ENCODE assay signal across 9 mouse cellular contexts in genomic region chr8:104341678-104342077, GRCm38 (mm10). TPM values are rescaled to one million over a fixed set of nuclear protein-coding genes. Genes with fewer than 3 reads are reported as not detected.
DNase-seq lines count a peak whose midpoint lies in the region; ATAC-seq and TF ChIP-seq lines count a peak whose summit lies in the region.
"Had no signal": no experiment of that assay in that cellular context is flagged by ENCODE, and none has a peak within 500 bp of the region (broad histone marks: within the 10 kb centered on the region; RNA-seq: fewer than 3 reads in every experiment).

No protein-coding gene starts in this region.

- H3K4me1 ChIP-seq in kidney, embryonic 14.5 days (ENCODE audit: control insufficient read depth, insufficient read depth, low read length), result peaks cover 8% of the 10 kb centered on the region
- peaks cover 33% of the 10 kb centered on the region for H3K4me1 ChIP-seq in embryonic facial prominence, embryonic 10.5 days
- H3K4me1 ChIP-seq in hindbrain, postnatal 0 days (ENCODE audit: insufficient read depth, low read length), result no peaks in the 10 kb centered on the region
- peaks cover 8% of the 10 kb centered on the region for H3K4me1 ChIP-seq in midbrain, embryonic 16.5 days (ENCODE audit: control insufficient read depth, insufficient read depth, low read length)

- peak overlapping the region; percentile 90; the same call in 1 of the 2 replicates for H3K9ac ChIP-seq in kidney, embryonic 14.5 days (ENCODE audit: low read depth, low read length)
- H3K9ac ChIP-seq in hindbrain, postnatal 0 days (replicated peaks; ENCODE audit: low read length), result no peak overlapping the region; the same call in 1 of the 2 replicates
- no peak overlapping the region for H3K9ac ChIP-seq in midbrain, embryonic 16.5 days (ENCODE audit: low read depth, low read length)

- ATAC-seq in kidney, embryonic 14.5 days (ENCODE audit: low FRiP score, low TSS enrichment), result no peak
- ATAC-seq in hindbrain, postnatal 0 days, result no peak
- ATAC-seq in midbrain, embryonic 16.5 days, result peak; percentile 13; the same call in 1 of the 2 replicates

- H3K27me3 ChIP-seq in kidney, embryonic 14.5 days (ENCODE audit: control insufficient read depth, insufficient read depth, low read length), result no peaks in the 10 kb centered on the region
- H3K27me3 ChIP-seq in embryonic facial prominence, embryonic 10.5 days (replicated peaks; ENCODE audit: low read depth, poor library complexity, severe bottlenecking), result no peaks in the 10 kb centered on the region
- no peaks in the 10 kb centered on the region for H3K27me3 ChIP-seq in hindbrain, postnatal 0 days (ENCODE audit: insufficient read depth, low read length)
- H3K27me3 ChIP-seq in midbrain, embryonic 16.5 days (ENCODE audit: control insufficient read depth, insufficient read depth, low read depth, low read length), result no peaks in the 10 kb centered on the region

- peak overlapping the region; percentile 67 for H3K4me2 ChIP-seq in kidney, embryonic 14.5 days (replicated peaks; ENCODE audit: low read depth, low read length)
- H3K4me2 ChIP-seq in hindbrain, postnatal 0 days (ENCODE audit: low read depth, low read length), result peak overlapping the region; percentile 92
- H3K4me2 ChIP-seq in midbrain, embryonic 16.5 days (ENCODE audit: low read length), result peak overlapping the region; percentile 86

- TF ChIP-seq CTCF in hindbrain, postnatal 0 days (IDR thresholded peaks at IDR 0.05; ENCODE audit: low read depth), result no peak

- H3K27ac ChIP-seq in kidney, embryonic 14.5 days (ENCODE audit: low read depth, low read length), result peak overlapping the region; percentile 3; the same call in 1 of the 2 replicates
- peak overlapping the region; percentile 95 for H3K27ac ChIP-seq in embryonic facial prominence, embryonic 10.5 days (replicated peaks)
- peak overlapping the region; percentile 48; the same call in 1 of the 2 replicates for H3K27ac ChIP-seq in hindbrain, postnatal 0 days
- H3K27ac ChIP-seq in midbrain, embryonic 16.5 days (ENCODE audit: low read length), result no peak overlapping the region

- WGBS in kidney, embryonic 14.5 days, result 34% methylated on average over 6 of the region's 6 CpGs
- 40% methylated on average over 6 of the region's 6 CpGs for WGBS in embryonic facial prominence, embryonic 10.5 days
- 48% methylated on average over 6 of the region's 6 CpGs for WGBS in hindbrain, postnatal 0 days
- 51% methylated on average over 6 of the region's 6 CpGs for WGBS in midbrain, embryonic 16.5 days

- peaks cover 24% of the 10 kb centered on the region for H3K36me3 ChIP-seq in kidney, embryonic 14.5 days (ENCODE audit: control insufficient read depth, insufficient read depth, low read length)
- peaks cover 36% of the 10 kb centered on the region for H3K36me3 ChIP-seq in embryonic facial prominence, embryonic 10.5 days (replicated peaks)
- H3K36me3 ChIP-seq in hindbrain, postnatal 0 days (ENCODE audit: insufficient read depth, low read length), result no peaks in the 10 kb centered on the region
- no peaks in the 10 kb centered on the region for H3K36me3 ChIP-seq in midbrain, embryonic 16.5 days (ENCODE audit: control insufficient read depth, insufficient read depth, low read length)

- no peak for DNase-seq in kidney, adult 8-10 months
- no peak for DNase-seq in embryonic facial prominence, embryonic 10.5 days (ENCODE audit: low spot score)
- no peak for DNase-seq in hindbrain, postnatal 0 days (ENCODE audit: low spot score)
- DNase-seq in left cerebral cortex, postnatal 25 days (ENCODE audit: low spot score in 2 of 2), result no peak
- no peak for DNase-seq in layer of hippocampus, adult 18-20 months (ENCODE audit: low spot score in 2 of 2)
- no peak for DNase-seq in natural killer cell, adult 2 months (ENCODE audit: low spot score in 2 of 2)
- DNase-seq: cerebellum, adult 18-20 months had no signal

- intact Hi-C loops in left cerebral cortex, postnatal 25 days (cut with DNase I), result loop anchor here (2.0 to 5.0 kb wide), 3 partner anchors 29 to 166 kb away; partner anchors contain the start of genes Terb1 and Tk2

- peak overlapping the region; percentile 80 for H3K4me3 ChIP-seq in kidney, embryonic 14.5 days (ENCODE audit: low read length)
- peak overlapping the region; percentile 82 for H3K4me3 ChIP-seq in embryonic facial prominence, embryonic 10.5 days
- H3K4me3 ChIP-seq in hindbrain, postnatal 0 days (ENCODE audit: low read length), result peak overlapping the region; percentile 60; the same call in 1 of the 2 replicates
- peak overlapping the region; percentile 56; the same call in 1 of the 2 replicates for H3K4me3 ChIP-seq in midbrain, embryonic 16.5 days (ENCODE audit: low read depth, low read length)

- H3K9me3 ChIP-seq in kidney, embryonic 14.5 days (ENCODE audit: control insufficient read depth, low read length), result no peaks in the 10 kb centered on the region
- no peaks in the 10 kb centered on the region for H3K9me3 ChIP-seq in embryonic facial prominence, embryonic 10.5 days
- H3K9me3 ChIP-seq in hindbrain, postnatal 0 days (ENCODE audit: low read length), result no peaks in the 10 kb centered on the region
- no peaks in the 10 kb centered on the region for H3K9me3 ChIP-seq in midbrain, embryonic 16.5 days (replicated peaks; ENCODE audit: control insufficient read depth, low read length, poor library complexity, severe bottlenecking)

RNA-seq across cellular contexts. Expression of gene Cmtm3, which starts 2.5 kb away (rescaled TPM):
- polyA plus RNA-seq in kidney, embryonic 14.5 days (2014; fragmentation: Nextera tagmentation; extraction: Ambion mirVana), result 167 and 169 TPM in 2 replicates
- 93.4 and 105 TPM in 2 replicates for polyA plus RNA-seq in embryonic facial prominence, embryonic 10.5 days (2016; fragmentation: Nextera tagmentation; extraction: Ambion mirVana)
- total RNA-seq in hindbrain, postnatal 0 days (2014; rRNA removed), result 23.1 and 27.2 TPM in 2 replicates
- 41.9 and 42.6 TPM in 2 replicates for polyA plus RNA-seq in hindbrain, postnatal 0 days (2015; fragmentation: Nextera tagmentation; extraction: Ambion mirVana)
- 33.7 and 37.0 TPM in 2 replicates for polyA plus RNA-seq in midbrain, embryonic 16.5 days (2015; fragmentation: Nextera tagmentation; extraction: Ambion mirVana)
- 10 to 100 TPM in 1 of 2 experiments, 1 to 10 TPM in 1; 9.3 to 12.2 TPM for total RNA-seq in left cerebral cortex, postnatal 25 days (2021)
- total RNA-seq in layer of hippocampus, adult 18-20 months (2021), result 10 to 100 TPM; 12.0 to 14.2 TPM

RNA-seq across cellular contexts. Expression of gene Cmtm2b, which starts 19.6 kb away (rescaled TPM):
- polyA plus RNA-seq in kidney, embryonic 14.5 days (2014; fragmentation: Nextera tagmentation; extraction: Ambion mirVana), result not detected in 2 replicates
- not detected in 2 replicates for polyA plus RNA-seq in embryonic facial prominence, embryonic 10.5 days (2016; fragmentation: Nextera tagmentation; extraction: Ambion mirVana)
- total RNA-seq in hindbrain, postnatal 0 days (2014; rRNA removed), result not detected in 2 replicates
- polyA plus RNA-seq in hindbrain, postnatal 0 days (2015; fragmentation: Nextera tagmentation; extraction: Ambion mirVana), result not detected in 2 replicates
- polyA plus RNA-seq in midbrain, embryonic 16.5 days (2015; fragmentation: Nextera tagmentation; extraction: Ambion mirVana), result not detected in 2 replicates
- total RNA-seq in left cerebral cortex, postnatal 25 days (2021), result not detected
- total RNA-seq in layer of hippocampus, adult 18-20 months (2021), result not detected

RNA-seq across cellular contexts. Expression of gene Gm11020, which starts 20.3 kb away (rescaled TPM):
- not detected in 2 replicates for polyA plus RNA-seq in kidney, embryonic 14.5 days (2014; fragmentation: Nextera tagmentation; extraction: Ambion mirVana)
- not detected in 2 replicates for polyA plus RNA-seq in embryonic facial prominence, embryonic 10.5 days (2016; fragmentation: Nextera tagmentation; extraction: Ambion mirVana)
- total RNA-seq in hindbrain, postnatal 0 days (2014; rRNA removed), result not detected in 2 replicates
- not detected in 2 replicates for polyA plus RNA-seq in hindbrain, postnatal 0 days (2015; fragmentation: Nextera tagmentation; extraction: Ambion mirVana)
- not detected in 2 replicates for polyA plus RNA-seq in midbrain, embryonic 16.5 days (2015; fragmentation: Nextera tagmentation; extraction: Ambion mirVana)
- not detected for total RNA-seq in left cerebral cortex, postnatal 25 days (2021)
- not detected for total RNA-seq in layer of hippocampus, adult 18-20 months (2021)

RNA-seq across cellular contexts. Expression of gene Cmtm1, which starts 31.7 kb away (rescaled TPM):
- not detected in 2 replicates for polyA plus RNA-seq in kidney, embryonic 14.5 days (2014; fragmentation: Nextera tagmentation; extraction: Ambion mirVana)
- polyA plus RNA-seq in embryonic facial prominence, embryonic 10.5 days (2016; fragmentation: Nextera tagmentation; extraction: Ambion mirVana), result not detected in 2 replicates
- total RNA-seq in hindbrain, postnatal 0 days (2014; rRNA removed), result not detected in 2 replicates
- not detected in 2 replicates for polyA plus RNA-seq in hindbrain, postnatal 0 days (2015; fragmentation: Nextera tagmentation; extraction: Ambion mirVana)
- polyA plus RNA-seq in midbrain, embryonic 16.5 days (2015; fragmentation: Nextera tagmentation; extraction: Ambion mirVana), result not detected in 2 replicates
- total RNA-seq in left cerebral cortex, postnatal 25 days (2021), result not detected
- total RNA-seq in layer of hippocampus, adult 18-20 months (2021), result not detected

RNA-seq across cellular contexts. Expression of gene Gm45711, which starts 31.8 kb away (rescaled TPM):
- polyA plus RNA-seq in kidney, embryonic 14.5 days (2014; fragmentation: Nextera tagmentation; extraction: Ambion mirVana), result not detected in 2 replicates
- polyA plus RNA-seq in embryonic facial prominence, embryonic 10.5 days (2016; fragmentation: Nextera tagmentation; extraction: Ambion mirVana), result not detected in 2 replicates
- not detected in 2 replicates for total RNA-seq in hindbrain, postnatal 0 days (2014; rRNA removed)
- polyA plus RNA-seq in hindbrain, postnatal 0 days (2015; fragmentation: Nextera tagmentation; extraction: Ambion mirVana), result not detected in 2 replicates
- not detected in 2 replicates for polyA plus RNA-seq in midbrain, embryonic 16.5 days (2015; fragmentation: Nextera tagmentation; extraction: Ambion mirVana)
- total RNA-seq in left cerebral cortex, postnatal 25 days (2021), result not detected
- not detected for total RNA-seq in layer of hippocampus, adult 18-20 months (2021)
